Mouse (Mus musculus) layer of hippocampus, adult 9-10 months (tissue): ENCODE results near the gene Akap10.
"Not testable (repeated sequence)": the region's sequence is repeated elsewhere in the genome, so short reads cannot be mapped to it uniquely, and the experiment has no call there.

Source experiments
- DNase-seq: peaks from one replicate; pipeline ENCODE4 v3.0.0; 2022; ENCODE audit warnings: low spot score

Gene Akap10

DNA sequence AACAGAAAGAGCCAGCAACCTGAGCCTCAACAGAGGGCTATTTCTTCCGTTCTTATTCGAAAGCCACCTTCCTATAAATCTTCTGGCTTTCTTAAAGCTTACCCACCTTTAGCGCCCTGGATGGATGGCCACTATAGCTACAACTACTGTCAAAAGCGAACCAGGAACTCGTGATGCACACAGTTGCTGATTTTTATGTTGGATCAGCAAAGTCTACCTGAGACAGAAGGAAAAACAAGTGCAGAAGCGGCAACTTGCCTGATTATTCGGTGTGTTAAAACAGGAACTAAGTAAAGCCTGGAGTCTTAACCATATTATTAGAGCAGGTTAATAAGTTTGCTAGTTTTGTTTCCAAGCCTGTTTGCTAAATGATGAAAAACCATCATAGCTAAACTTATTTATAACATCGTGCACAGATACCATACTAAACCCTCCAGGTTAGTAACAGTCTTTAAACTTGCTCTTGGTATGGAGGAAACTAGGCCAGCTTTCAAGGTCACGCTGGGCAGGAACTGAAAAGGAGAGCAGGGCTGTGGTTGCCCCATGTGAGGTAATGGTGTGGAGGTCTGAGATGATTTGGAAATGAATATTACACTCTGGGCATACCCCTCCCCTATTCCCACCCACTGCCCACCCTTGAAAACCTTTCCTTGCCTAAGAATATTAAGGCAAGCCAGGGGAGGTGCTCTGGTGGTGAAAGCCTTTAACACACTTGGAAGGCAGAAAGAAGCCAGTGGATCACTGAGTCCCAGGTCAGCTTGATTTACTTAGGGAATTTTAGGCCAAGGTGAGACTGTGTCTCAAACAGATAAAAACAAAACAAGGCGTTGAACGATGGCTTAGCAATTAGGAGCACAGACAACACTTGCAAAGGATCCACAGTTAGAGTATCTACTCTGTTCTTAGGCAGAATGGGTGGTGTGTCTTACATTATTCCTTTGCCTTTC is 861 bp upstream of the Akap10 start:
- peak; percentile 10 for DNase-seq

DNA sequence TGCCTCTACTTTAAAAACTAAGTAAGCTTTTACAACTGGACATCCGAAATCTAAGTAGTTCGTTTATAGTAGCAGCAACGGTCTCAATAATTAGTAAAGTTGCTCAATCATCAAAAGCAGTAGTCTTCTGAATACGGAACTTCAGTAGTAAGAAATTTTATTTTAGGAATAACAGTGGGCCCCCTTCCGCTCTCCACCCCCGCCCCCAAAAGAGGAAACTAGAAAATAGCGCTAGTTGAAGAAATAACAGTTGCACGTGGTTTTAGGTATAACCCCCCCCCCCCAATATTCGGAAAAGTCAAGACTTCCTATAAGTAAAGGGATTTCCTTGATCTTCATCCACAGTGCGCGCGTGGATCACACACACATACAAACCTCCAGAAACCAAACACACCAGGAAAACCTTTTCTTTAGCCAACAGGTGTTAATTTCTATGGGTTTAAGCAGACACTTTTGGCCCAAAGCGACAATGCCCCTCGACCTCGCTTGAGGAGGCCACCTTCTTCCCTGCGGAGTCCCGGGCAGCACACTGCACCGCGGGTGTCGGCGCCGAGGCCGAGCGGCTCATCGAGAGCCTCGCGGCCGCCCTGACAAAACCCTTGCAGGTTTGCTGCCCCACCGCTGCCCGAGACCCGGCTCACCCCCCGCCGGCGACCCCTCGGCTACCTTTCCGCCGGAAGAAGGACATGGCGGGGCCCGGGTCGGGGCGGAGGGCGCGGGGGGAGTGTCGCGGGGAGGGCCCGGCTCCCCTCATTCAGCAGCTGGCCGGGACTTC is 542 bp downstream of the Akap10 start:
- DNase-seq, result no peak

DNA sequence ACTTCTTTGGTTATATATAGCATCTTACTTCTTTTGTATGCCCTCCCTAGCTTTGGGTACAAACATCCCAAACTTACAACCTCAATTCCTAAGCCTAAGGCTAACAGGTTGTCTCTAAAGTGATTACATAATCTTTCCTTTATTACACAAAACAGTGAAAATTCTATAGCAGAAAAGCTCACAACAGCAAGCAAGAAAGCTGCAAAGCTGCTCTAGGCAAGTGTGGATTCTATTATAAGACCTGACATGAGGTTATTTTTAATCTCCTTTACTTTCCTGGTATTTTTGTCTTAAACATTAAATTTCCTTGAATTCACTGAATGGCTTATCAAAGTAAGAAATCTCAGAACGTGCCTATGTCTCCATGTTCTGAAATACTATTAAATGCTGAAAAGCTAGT is 6.7 kb downstream of the Akap10 start:
- DNase-seq, result no peak

DNA sequence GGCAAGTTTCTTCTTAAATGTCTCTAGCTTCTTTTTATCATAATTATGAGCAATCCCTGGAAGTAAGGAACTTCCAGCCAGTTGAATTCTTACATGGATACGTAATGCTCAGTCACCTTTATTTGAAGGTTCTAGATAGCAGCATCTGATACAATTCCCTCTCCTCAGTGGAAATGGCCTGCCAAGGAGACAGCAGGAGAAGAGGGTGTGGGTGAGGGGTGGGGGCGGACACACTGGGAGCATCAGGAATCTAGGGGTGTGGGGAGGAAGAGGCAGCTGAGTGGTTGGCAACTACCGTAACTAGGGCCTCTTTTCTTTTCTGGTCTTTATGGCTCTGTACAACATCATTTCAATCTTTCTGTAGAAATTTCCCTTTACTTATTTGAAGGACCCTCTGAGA is 10.3 kb downstream of the Akap10 start:
- DNase-seq, result no peak

DNA sequence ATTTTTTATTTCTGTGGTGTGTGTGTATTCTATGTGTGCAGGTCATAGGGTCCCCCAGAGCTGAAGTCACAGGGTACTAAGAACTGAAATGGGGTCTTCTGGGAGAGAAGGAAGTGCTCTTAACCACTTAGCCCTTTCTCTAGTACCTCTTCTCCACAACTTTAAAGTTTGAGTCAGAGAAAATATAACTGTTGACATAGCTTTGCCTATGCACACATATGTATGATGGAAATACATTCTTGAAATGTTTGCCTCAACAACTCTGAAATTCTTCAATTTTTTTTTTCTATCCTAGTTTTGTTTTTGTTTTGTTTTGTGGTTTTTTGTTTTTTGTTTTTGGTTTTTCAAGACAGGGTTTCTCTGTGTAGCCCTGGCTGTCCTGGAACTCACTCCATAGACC is 21.7 kb downstream of the Akap10 start:
- DNase-seq, result no peak

DNA sequence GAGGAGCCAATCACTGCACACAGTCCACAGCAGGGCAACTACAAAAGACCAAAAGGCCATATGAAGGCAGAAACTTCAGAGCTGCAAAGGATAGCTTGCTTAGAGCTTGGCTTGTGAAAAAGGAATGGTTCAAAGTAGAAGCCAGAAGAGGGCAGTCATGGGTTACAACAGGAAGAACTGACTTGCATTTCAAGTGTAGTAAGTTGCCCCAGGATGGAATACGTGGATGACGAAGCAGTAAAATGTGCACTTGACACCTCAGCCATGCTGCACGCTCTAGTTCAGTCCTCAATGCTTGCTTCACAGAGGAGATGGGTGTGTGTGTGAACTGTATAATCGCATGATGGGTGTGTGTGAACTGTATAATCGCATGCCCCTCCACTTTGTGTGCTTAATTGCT is 47.9 kb downstream of the Akap10 start:
- no peak for DNase-seq

DNA sequence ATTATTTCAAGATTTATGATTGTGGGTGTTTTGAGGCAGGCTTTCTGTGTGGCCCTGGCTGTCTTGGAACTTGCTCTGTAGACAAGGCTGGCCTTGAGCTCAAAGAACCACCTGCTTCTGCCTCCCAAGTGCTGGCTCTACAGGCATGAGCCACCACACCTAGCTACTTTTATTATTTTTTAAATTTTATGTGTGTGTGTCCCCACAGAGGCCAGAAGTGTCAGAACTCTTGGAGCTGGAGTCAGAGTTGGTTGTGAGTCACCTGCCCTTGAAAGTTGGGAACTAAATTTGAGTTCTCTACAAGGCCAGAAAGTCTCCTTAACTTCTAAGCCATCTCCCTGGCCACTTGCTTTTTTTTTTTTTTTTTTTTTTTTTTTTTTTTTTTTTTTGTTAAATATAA is 50.1 kb downstream of the Akap10 start:
- DNase-seq, result no peak

DNA sequence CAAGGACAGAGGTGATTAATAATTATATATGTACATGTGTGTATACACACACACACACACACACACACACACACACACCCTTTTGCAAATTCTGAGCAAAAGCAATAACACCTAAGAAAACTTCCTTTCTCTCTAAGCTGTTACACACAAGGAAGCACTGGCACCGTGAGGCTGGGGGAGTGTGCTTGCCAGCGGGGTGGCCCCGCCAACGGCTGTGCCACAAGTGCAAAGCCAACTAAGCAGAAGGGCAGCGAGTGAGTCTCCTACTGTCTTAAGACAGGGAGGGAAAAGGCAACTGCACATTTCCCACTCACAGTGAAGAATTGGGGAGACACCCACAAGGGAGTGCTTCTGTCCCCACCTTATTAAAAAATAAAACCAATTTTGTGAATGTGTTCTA is 58.2 kb downstream of the Akap10 start:
- no peak for DNase-seq

DNA sequence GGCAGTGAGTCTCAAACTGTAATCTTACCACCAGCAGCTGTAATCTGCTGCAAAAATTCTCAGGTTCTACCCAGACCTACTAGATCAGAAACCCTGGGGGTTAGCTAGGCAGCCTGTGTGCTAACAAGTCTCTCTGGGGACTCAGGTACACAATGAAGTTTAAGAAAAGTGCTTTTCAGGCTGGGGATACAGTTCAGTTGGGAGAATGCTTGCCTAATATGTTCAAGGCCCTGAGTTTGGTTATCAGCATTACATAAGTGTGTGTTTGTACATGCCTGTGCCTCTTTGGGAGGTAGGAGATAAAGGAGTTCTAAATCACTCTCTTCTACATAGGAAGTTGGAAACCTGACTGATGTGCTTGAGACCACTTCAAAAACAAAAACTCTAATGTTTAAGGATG is 63.2 kb downstream of the Akap10 start:
- no peak for DNase-seq

DNA sequence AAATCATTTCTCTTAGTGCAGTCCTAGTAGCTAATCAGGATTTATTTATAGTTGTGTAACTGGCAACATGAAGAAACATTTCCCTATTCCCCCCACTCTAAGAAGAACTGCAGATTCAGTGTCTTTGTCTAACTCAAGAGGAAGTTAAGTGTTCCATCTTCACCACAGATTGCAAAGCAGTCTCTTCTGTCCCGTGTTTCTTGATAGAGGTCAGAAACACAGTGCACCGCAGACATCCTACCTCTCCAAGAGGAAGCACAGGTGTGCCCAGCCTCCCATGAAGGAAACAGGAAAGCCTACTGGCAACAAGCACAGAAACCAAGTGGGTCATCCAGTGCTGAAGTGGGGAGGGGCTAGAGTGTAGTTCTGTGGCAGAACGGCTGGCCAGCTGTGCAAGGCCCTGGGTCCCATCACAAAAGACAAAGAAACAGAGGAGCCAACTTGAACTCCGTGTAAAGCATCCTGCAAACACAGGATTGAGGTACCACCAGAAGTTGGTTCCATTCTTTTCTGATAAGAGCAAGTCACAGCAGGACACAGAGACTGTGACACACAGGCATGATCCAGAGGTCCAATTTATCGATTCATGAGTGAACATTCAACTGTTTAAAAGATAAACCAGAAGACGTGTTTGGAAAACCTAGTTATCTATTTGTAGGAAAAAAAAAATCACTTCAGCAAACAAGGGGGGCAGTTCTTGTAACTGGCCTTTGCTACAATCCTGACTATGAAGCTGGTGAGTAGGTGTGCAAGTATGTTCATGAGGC is 68.1 kb downstream of the Akap10 start:
- no peak for DNase-seq

DNA sequence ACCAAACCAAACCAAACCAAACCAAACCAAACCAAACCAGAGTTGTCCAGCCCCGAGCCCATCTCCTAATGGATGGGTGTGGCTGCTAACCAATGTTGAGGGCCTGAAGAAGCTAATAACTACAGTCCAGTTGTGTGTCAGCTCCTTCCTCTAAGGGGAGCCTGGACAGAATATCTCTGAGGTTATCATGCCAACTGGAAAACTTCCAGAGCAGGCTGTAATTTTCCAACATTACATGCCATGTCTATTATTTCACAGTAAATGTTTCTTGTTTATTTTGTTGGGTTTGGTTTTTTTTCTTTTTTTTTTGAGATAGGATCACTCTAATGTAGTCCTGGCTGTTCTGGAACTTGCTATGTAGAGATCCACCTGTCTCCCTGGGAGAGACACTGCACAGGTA is 70.7 kb downstream of the Akap10 start:
- DNase-seq, result no peak

DNA sequence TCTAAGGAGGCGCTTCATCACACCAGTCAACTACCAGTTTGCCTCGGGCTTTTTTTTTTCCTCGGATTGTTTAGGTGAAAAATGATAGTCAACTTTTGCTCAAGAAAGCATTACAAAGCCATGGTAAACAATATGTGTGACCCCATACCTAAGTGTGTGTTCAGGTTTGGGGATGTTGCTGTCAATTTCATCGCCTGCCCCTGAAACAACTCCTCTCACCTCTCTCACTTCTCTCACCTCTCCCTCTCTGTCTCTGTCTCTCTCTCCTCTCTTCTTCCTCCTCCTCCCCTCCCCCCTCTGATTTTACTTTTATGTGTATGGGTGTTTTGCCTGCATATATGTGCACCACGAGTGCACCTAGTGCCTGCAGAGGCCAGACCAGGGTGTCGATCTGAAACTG is 74.5 kb downstream of the Akap10 start:
- no peak for DNase-seq

DNA sequence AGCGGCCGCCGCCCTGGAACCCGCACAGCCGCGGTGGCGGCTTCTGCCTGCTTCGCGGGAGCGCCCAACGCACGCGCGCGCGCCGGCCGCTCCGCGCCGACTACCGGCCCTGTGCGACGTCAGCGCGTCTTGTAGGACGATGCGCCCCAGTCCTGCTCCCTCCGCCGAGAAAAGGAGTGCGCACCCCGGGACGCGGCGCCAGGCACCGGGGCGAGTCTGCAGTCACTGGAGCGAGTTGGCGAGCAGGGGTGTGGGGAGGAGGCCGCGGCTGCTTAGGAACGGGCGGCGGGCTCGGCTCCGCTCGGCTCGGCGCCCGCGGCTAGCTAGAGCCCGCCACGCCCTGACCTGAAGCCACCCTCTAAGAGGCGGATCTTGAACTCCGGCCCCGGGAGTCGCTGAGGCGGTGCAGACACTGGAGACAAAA is 75.1 kb downstream of the Akap10 start, which contains the start of gene Ulk2:
Gene Ulk2 (minus strand): TSS at position 86 of the 424 bp plus-strand sequence.
- peak; percentile 68 for DNase-seq

DNA sequence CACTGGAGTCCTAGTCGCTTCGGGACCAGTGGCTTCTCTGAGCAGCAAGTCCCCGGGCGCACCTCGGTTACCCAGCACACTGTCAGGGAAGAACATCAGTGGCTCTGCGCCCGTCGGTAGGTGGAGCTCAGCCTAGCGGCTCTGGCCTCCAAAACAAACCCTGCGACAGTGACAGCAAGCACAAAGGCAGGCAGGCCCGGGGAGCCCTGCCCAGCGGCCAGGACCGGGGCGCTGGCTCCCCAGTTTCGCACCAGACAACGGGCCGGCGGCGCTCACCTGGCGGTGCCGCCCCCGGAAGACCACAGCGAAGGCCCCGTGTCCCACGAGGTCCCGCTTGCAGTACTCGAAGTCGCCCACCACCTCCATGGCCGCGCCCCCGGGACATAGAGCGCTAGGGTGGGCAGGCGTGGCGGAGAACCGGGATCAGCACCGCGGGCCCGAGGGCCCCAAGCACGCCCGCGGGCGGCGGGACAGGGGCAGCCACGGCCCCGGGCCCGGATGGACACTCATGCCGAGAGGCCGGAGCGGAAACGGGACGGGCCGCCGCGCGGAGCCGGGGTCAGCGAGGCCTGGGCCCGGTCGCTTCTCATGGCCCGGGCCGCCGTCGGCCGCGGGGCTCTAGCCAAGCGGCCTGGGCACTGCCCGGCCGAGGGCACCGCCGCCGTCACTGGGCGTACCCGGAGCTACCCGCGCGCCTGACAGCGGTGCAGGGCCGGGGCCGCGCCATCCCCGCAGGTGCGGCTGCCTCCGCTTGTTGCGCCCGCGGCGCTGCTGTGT is 75.7 kb downstream of the Akap10 start:
- peak; percentile 72 for DNase-seq

DNA sequence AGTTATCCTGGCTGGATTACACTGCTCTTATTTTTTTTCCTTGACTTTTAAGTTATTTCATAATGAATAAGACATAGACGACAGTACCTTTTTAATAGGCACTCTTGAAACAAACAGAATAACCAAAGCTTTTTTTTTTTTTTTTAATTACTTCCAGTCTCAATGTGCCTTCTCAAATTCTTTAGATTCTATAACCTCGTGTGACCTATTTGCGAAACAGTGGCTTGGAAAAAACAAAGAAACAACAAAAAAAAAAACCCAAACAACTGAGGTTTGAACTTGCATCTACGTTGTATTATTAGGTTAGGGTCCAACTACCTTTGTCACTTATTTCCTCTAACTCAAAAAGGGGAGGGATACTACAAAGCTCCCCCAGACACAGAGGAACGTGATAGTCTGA is 76.4 kb downstream of the Akap10 start:
- no peak for DNase-seq

DNA sequence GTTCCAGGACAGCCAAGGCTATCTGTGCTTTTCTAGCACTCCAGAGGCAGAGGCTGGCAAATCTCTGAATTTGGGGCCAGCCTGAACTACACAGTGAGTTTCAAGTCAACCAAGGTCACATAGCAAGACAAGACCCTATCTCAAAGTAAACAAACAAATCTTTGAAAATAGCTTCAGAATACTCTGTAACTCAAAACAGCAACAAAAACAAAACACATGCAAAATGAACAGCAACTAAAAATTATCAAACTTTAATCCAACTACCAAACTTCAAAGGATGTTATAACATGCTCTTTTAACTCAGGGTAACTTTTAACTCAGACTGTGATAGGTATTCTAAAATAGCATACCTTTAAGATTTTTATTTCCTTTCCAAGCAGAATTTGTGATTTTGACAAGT is 77.1 kb downstream of the Akap10 start:
- DNase-seq, result no peak

DNA sequence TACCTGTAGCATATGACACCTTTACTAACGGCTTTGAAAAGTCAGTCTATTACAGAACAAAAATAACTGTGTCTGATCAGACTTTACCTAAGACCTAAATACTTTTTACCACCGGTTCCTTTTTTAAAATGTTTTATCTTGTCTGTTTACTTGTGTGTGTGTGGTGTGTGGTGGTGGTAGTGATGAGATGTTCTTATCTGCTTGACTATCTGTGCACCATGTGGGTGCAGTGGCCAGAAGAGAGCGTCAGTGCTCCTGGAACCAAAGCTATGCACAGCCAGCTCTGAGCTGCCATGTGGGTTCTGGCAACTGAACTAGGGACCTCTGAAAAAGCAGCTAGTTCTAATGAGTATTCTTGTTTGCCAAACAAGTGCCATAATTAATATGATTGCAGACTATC is 78.9 kb downstream of the Akap10 start:
- no peak for DNase-seq

DNA sequence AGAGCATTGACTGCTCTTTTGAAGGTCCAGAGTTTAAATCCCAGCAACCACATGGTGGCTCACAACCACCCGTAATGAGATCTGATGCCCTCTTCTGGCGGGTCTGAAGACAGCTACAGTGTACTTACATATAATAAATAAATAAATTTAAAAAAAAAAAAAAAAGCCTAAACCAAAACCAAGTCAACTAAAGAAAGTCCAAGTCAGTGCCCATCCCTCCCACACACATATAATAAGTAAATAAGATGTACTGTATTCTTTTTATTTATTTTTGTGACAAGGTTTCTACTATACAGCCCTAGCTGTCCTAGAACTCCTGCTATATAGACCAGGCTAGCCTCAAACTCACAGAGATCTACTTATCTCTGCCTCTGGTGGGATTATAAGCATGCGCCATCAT is 89.4 kb downstream of the Akap10 start:
- DNase-seq, result not testable (repeated sequence)

DNA sequence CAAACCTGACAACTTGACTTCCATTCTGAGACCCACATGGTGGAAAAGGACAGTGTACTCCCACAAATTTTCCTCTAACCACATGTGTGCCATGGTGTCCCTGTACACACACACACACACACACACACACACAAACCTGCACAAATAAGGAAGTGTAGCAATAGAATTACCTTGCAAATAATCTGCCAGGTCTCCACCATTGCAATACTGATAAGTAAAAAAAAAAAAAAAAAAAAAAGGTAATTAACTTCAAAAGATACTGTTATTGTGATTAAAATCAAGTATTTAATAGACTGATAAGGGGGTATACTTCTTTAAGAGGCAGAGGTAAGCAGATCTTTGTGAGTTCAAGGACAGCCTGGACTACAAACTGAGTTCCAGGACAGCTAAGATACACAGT is 90.1 kb downstream of the Akap10 start:
- DNase-seq, result no peak

DNA sequence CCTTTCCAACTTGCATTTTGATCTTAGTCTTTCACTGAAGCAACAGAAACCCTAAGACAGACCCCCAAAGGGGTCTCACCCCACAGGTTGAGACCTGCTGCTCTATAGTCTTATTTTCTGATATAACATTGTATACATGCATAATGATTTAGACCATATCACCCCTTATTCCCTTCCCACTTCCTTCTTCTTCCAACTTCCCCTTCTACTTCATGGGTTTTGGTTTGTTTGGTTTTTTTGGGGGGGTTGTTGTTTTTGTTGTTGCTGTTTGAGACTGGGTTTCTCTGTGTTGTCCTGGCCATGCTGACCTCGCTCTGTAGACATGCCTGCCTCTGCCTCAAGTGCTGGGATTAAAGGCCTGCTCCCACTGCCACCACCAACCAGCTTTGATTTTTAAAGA is 90.9 kb downstream of the Akap10 start:
- no peak for DNase-seq
